Mouse (Mus musculus) lung, postnatal 0 days (tissue): ENCODE data around the gene Polr3gl.
A peak's percentile ranks its signal among the peaks of the same experiment; 100 is the strongest.

ENCODE experiments used
- CTCF ChIP-seq: IDR thresholded peaks from 2 replicates; pipeline ENCODE4 v1.5.1; 2016; ENCODE audit warnings: antibody characterized with exemption, mild to moderate bottlenecking
- EP300 ChIP-seq: IDR thresholded peaks from 2 replicates; pipeline ENCODE4 v1.6.1; 2016; ENCODE audit warnings: antibody characterized with exemption, mild to moderate bottlenecking, control low read depth

GRCm38 (mm10) chr3:96634928-96635879 is 41.2 kb upstream of the Polr3gl start, which contains the start of the genes Pex11b and Gm42957:
- TF ChIP-seq CTCF (peak; percentile 68), EP300 (no peak)
